Mouse (Mus musculus): ENCODE data around the gene Nanos1. TPM values are rescaled to one million over a fixed set of nuclear protein-coding genes. Genes with fewer than 3 reads are reported as not detected.

Gene Nanos1
- polyA plus RNA-seq (2012; rRNA removed) = 2.2 and 3.4 TPM in 2 replicates

- Histone ChIP-seq H3K27ac (ENCODE audit: control insufficient read depth, insufficient read depth, low read length) (no peak within 1 kb of the TSS), H3K27me3 (ENCODE audit: control insufficient read depth, insufficient read depth, low read length) (no peaks in the 10 kb centered on the region; the same call in 1 of the 2 replicates), H3K4me3 (ENCODE audit: control insufficient read depth, insufficient read depth, low read length) (peak within 1 kb of the TSS; percentile 73), H3K4me1 (replicated peaks; ENCODE audit: control insufficient read depth, insufficient read depth, low read length) (peaks cover 10% of the 10 kb centered on the region), H3K36me3 (ENCODE audit: control insufficient read depth, insufficient read depth, low read length) (peaks cover 7% of the 10 kb centered on the region; the same call in 1 of the 2 replicates)
- under 1% methylated on average over 58 of the region's 58 CpGs for WGBS
- TF ChIP-seq CTCF (IDR thresholded peaks at IDR 0.05; ENCODE audit: borderline replicate concordance, control insufficient read depth, extremely low read depth, insufficient read depth, low read length, poor library complexity) (peak; percentile 75; the same call in 1 of the 2 replicates), POLR2A (IDR thresholded peaks at IDR 0.05; ENCODE audit: control insufficient read depth, extremely low read depth, insufficient read depth, low read length, poor library complexity) (peak; percentile 66; the same call in 1 of the 2 replicates)
- peak; percentile 96 for DNase-seq
Observed at GRCm38 (mm10) chr19:60755438-60756191, at the start of gene Nanos1. Gene Nanos1, plus strand, starts transcription at chr19:60755987.

DNA sequence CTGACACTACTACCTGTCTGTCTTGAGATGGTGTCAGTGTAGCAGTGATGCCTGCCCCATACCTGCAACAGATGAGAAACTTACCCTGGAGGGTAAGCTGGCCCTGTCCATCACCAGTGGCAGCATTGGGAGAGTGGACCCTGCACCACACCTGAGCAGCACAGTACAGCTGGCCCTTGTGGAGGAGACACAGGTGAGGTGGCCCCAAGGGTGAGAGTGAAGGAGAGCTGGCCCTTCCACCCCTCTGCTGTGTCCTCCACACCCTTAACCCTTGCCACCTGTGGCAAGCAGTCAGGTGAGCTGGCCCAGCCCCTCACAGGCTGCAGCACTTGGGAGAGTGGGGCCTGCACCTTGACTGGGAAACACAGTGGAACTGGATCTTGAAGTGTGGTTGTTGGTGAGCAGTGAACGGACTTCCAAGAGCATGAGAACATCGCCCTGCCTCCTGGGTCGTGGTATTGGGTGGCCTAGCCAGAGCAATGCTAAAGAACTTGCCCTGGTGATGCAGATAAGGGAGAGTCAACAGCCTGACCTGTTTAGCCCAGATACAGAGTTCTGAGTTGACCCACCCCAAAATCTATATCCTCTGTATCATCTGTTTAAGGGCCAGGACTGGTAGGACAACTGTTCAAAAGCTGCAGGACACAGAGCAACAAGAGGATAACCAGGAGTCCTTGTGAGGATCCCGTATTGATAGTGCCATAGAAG is 46.4 kb upstream of the Nanos1 start:
- no peak for DNase-seq
- H3K4me1 ChIP-seq (replicated peaks; ENCODE audit: control insufficient read depth, insufficient read depth, low read length) = no peaks in the 10 kb centered on the region
- H3K27ac ChIP-seq (ENCODE audit: control insufficient read depth, insufficient read depth, low read length) = no peak overlapping the region
- TF ChIP-seq CTCF (IDR thresholded peaks at IDR 0.05; ENCODE audit: borderline replicate concordance, control insufficient read depth, extremely low read depth, insufficient read depth, low read length, poor library complexity) (no peak), POLR2A (IDR thresholded peaks at IDR 0.05; ENCODE audit: control insufficient read depth, extremely low read depth, insufficient read depth, low read length, poor library complexity) (no peak)
- WGBS = 91% methylated on average over 4 of the region's 4 CpGs
- no peak overlapping the region for H3K4me3 ChIP-seq (ENCODE audit: control insufficient read depth, insufficient read depth, low read length)
- H3K27me3 ChIP-seq (ENCODE audit: control insufficient read depth, insufficient read depth, low read length) = no peaks in the 10 kb centered on the region
- H3K36me3 ChIP-seq (ENCODE audit: control insufficient read depth, insufficient read depth, low read length) = no peaks in the 10 kb centered on the region

GRCm38 (mm10) chr19:60710196-60710595 is 45.6 kb upstream of the Nanos1 start:
- DNase-seq = no peak
- 41% methylated on average over 3 of the region's 3 CpGs for WGBS
- no peak for TF ChIP-seq POLR2A (IDR thresholded peaks at IDR 0.05; ENCODE audit: control insufficient read depth, extremely low read depth, insufficient read depth, low read length, poor library complexity)
- TF ChIP-seq CTCF (IDR thresholded peaks at IDR 0.05; ENCODE audit: borderline replicate concordance, control insufficient read depth, extremely low read depth, insufficient read depth, low read length, poor library complexity) = no peak
- Histone ChIP-seq H3K27me3 (ENCODE audit: control insufficient read depth, insufficient read depth, low read length) (no peaks in the 10 kb centered on the region), H3K27ac (ENCODE audit: control insufficient read depth, insufficient read depth, low read length) (no peak overlapping the region), H3K4me1 (replicated peaks; ENCODE audit: control insufficient read depth, insufficient read depth, low read length) (no peaks in the 10 kb centered on the region), H3K36me3 (ENCODE audit: control insufficient read depth, insufficient read depth, low read length) (no peaks in the 10 kb centered on the region), H3K4me3 (ENCODE audit: control insufficient read depth, insufficient read depth, low read length) (no peak overlapping the region)

DNA sequence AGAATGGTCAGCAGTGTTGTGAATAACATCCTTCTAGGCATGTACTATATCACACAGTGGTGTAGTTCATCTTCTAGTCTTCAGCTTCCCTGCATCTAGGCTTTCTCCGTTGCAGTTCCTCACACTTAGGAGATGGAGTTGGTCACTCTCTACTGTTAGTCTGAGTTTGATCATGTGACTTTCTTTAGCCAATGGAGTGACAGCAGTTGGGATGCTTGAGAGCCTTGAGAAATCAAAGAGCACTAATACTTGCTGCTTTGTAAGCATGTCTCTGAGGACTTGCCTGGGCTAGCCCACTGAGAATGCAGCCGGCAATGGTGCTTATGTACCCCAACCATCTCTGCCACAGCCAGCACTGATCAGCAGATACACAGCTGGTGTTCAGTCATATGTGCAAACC is 43.2 kb upstream of the Nanos1 start:
- DNase-seq = no peak
- TF ChIP-seq CTCF (IDR thresholded peaks at IDR 0.05; ENCODE audit: borderline replicate concordance, control insufficient read depth, extremely low read depth, insufficient read depth, low read length, poor library complexity) (no peak), POLR2A (IDR thresholded peaks at IDR 0.05; ENCODE audit: control insufficient read depth, extremely low read depth, insufficient read depth, low read length, poor library complexity) (no peak)
- no peaks in the 10 kb centered on the region for H3K4me1 ChIP-seq (replicated peaks; ENCODE audit: control insufficient read depth, insufficient read depth, low read length)
- H3K27ac ChIP-seq (ENCODE audit: control insufficient read depth, insufficient read depth, low read length) = no peak overlapping the region
- WGBS = 92% methylated on average over 2 of the region's 2 CpGs
- H3K36me3 ChIP-seq (ENCODE audit: control insufficient read depth, insufficient read depth, low read length) = no peaks in the 10 kb centered on the region
- H3K27me3 ChIP-seq (ENCODE audit: control insufficient read depth, insufficient read depth, low read length) = no peaks in the 10 kb centered on the region
- no peak overlapping the region for H3K4me3 ChIP-seq (ENCODE audit: control insufficient read depth, insufficient read depth, low read length)

DNA sequence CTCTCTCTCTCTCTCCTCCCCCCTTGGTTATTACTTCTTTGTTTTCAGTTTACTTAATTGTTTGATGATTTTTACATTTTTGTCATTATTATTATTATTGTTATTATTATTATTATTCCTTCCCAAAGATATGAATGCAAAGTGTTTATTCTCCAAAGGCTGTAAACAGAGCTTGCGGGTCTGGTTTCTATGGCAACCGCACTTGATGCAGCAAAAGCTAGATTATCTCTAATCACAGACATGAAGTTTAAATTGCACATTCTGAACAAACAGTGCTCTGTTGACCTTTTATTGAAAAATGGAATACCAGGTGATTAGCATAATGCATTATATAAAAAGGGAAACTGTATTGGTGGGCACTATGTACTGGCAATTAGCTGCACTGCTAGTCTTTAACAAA is 39.4 kb upstream of the Nanos1 start:
- no peak overlapping the region for H3K4me3 ChIP-seq (ENCODE audit: control insufficient read depth, insufficient read depth, low read length)
- TF ChIP-seq CTCF (IDR thresholded peaks at IDR 0.05; ENCODE audit: borderline replicate concordance, control insufficient read depth, extremely low read depth, insufficient read depth, low read length, poor library complexity) (no peak), POLR2A (IDR thresholded peaks at IDR 0.05; ENCODE audit: control insufficient read depth, extremely low read depth, insufficient read depth, low read length, poor library complexity) (no peak)
- no peak for DNase-seq
- H3K4me1 ChIP-seq (replicated peaks; ENCODE audit: control insufficient read depth, insufficient read depth, low read length) = no peaks in the 10 kb centered on the region
- no peaks in the 10 kb centered on the region for H3K27me3 ChIP-seq (ENCODE audit: control insufficient read depth, insufficient read depth, low read length)
- H3K27ac ChIP-seq (ENCODE audit: control insufficient read depth, insufficient read depth, low read length) = no peak overlapping the region
- H3K36me3 ChIP-seq (ENCODE audit: control insufficient read depth, insufficient read depth, low read length) = no peaks in the 10 kb centered on the region
- 98% methylated on average over 2 of the region's 2 CpGs for WGBS

- no peaks in the 10 kb centered on the region for H3K27me3 ChIP-seq (ENCODE audit: control insufficient read depth, insufficient read depth, low read length)
- no peaks in the 10 kb centered on the region for H3K4me1 ChIP-seq (replicated peaks; ENCODE audit: control insufficient read depth, insufficient read depth, low read length)
- peak; percentile 50 for DNase-seq
- no peaks in the 10 kb centered on the region for H3K36me3 ChIP-seq (ENCODE audit: control insufficient read depth, insufficient read depth, low read length)
- 53% methylated on average over 2 of the region's 2 CpGs for whole genome bisulfite sequencing
- H3K27ac ChIP-seq (ENCODE audit: control insufficient read depth, insufficient read depth, low read length) = no peak overlapping the region
- no peak overlapping the region for H3K4me3 ChIP-seq (ENCODE audit: control insufficient read depth, insufficient read depth, low read length)
- TF ChIP-seq POLR2A (IDR thresholded peaks at IDR 0.05; ENCODE audit: control insufficient read depth, extremely low read depth, insufficient read depth, low read length, poor library complexity) = no peak
- TF ChIP-seq CTCF (IDR thresholded peaks at IDR 0.05; ENCODE audit: borderline replicate concordance, control insufficient read depth, extremely low read depth, insufficient read depth, low read length, poor library complexity) = peak; percentile 71; the same call in 1 of the 2 replicates
Observed at GRCm38 (mm10) chr19:60730281-60730852, 25.4 kb upstream of the Nanos1 start.
